Mouse (Mus musculus) lung, postnatal 0 days (tissue): Measurements from ENCODE around the gene Cdkn1c.

ENCODE experiments used
- CTCF ChIP-seq: IDR thresholded peaks from 2 replicates; pipeline ENCODE4 v1.5.1; 2016; ENCODE audit warnings: antibody characterized with exemption, mild to moderate bottlenecking
- EP300 ChIP-seq: IDR thresholded peaks from 2 replicates; pipeline ENCODE4 v1.6.1; 2016; ENCODE audit warnings: antibody characterized with exemption, mild to moderate bottlenecking, control low read depth

DNA sequence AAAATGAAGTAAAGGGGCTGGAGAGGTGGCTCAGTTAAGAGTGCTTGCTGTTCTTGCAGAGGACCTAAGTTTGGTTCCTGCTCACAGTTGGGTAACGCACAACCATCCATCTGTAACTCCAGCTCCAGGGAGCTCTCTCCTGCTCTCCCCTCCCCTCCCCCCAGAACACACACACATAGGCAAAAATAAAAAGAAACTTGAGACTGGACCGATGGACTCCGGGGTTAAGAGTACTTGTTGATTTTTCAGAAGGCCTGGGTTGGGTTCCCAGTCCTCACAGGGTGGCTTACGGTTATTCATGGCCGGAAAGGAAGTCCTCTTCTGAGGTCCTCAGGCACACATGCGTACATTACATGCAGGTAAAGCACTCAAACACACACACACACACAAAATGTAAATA is 43.1 kb upstream of the Cdkn1c start:
- TF ChIP-seq CTCF (no peak), EP300 (no peak)
